Mouse (Mus musculus): ENCODE measurements around the gene Pank3. TPM values are rescaled to one million over a fixed set of nuclear protein-coding genes. Genes with fewer than 3 reads are reported as not detected.

The Pank3 gene
- 10 to 100 TPM; 37.2 to 39.6 (median 38.7) TPM for total RNA-seq (2022)

- peak; percentile 97 to 99 for DNase-seq (ENCODE audit: low spot score in 2 of 2)
Measured at GRCm38 (mm10) chr11:35769188-35769745, at the start of gene Pank3. Gene Pank3 (plus strand): TSS chr11:35769484.

DNA sequence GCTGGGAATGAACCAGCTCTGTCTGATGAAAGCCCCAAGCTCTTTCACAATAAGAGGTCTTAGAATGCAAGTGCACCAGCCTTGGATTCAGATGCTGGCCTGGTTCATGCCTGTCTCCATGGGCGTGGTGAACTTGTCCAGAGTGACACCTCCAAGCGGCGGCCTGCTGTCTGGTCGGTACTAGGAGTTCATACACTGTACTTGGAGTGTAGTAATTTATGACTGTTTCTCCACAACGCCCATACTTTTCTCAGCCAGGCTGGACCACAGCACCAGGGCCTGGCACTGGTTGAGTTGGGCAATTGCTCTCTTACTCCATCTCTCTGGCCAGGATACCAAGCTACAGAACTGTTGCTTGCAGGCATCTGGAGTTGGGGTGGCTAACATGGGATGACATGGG, 45.4 kb upstream of the Pank3 start:
- DNase-seq (ENCODE audit: low spot score in 2 of 2): no peak

- DNase-seq (ENCODE audit: low spot score in 2 of 2): no peak
Measured at GRCm38 (mm10) chr11:35726341-35726846, 42.9 kb upstream of the Pank3 start.

GRCm38 (mm10) chr11:35728200-35728599, 41.1 kb upstream of the Pank3 start:
- DNase-seq (ENCODE audit: low spot score in 2 of 2): no peak

- no peak for DNase-seq (ENCODE audit: low spot score in 2 of 2)
Measured at GRCm38 (mm10) chr11:35729186-35729585, 40.1 kb upstream of the Pank3 start.

DNA sequence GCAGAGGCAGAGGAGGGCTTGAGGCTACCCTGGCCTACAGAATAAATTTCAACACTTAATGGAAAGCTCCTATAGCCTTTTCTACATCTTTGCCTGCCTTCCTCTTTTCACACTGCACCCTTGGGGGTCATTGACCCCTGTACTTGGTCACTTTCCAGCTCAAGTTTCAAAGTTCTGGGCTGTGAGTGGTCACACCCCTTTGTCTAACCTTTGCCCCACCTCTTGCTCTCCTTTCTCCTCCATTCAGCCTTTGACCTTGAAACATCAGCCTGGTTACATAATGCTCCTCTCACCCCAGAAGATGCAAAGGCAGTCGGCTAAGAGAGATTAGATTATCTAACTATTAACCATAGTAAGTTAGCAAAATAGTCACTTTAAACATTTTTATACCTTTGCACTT, 36.9 kb upstream of the Pank3 start:
- DNase-seq (ENCODE audit: low spot score in 2 of 2): no peak

DNA sequence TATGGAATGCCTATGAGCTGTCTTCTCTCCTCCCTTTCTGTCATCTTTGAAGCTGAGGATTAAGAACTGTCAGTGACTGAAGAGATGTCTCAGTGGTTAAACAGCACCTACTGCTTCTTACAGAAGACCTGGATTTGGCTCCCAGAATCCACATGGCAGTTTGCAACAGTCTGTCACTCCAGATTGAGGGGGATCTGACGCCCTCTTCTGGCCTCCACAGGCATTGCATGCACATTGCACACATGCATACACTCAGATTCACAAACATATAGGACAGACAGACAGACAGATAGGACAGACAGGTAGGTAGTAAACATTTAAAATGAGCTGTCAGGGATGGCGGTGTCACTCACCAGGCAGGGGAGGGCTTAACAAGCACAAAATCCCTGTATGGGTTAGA, 32.5 kb upstream of the Pank3 start:
- DNase-seq (ENCODE audit: low spot score in 2 of 2): no peak

DNA sequence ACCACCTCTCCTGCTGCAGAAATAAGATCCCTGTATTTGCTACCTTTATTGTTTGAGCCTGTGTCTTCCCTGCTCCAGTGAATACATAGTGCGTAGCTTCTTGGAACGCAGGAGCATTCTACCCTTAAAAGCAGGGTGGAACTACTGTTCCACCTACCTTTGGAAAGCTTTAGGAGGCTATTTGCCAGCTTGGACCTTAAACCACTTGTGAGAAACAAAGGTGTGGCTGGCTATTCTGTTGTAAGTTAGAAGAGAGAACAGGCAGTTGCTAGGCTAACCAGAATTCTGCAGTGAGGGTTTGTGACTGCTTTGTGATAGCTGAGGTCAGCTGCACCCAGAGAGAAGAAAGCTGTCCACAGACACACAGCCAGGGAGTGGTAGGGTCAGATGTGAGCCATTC, 32.0 kb upstream of the Pank3 start:
- DNase-seq (ENCODE audit: low spot score in 2 of 2): no peak

DNA sequence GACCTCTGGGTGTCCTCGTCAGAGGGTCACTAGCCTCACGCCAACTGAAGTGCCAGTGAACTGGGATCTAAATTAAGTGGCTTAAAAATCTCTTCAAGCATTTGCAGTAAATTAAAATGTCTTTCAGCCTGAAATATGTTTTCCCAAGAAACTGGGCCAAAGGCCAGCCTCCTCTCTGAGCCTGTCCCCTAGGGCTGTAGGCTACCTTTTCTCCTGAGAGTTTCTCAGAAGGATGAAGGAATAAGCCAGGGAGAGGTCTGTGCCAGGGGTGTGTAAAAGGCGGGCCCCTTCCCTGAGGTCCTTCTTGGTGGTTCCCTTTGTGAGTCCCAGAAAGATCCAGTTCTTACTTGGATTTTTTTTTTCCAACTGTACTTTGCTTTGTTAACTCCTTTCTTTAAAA, 31.2 kb upstream of the Pank3 start:
- no peak for DNase-seq (ENCODE audit: low spot score in 2 of 2)

DNA sequence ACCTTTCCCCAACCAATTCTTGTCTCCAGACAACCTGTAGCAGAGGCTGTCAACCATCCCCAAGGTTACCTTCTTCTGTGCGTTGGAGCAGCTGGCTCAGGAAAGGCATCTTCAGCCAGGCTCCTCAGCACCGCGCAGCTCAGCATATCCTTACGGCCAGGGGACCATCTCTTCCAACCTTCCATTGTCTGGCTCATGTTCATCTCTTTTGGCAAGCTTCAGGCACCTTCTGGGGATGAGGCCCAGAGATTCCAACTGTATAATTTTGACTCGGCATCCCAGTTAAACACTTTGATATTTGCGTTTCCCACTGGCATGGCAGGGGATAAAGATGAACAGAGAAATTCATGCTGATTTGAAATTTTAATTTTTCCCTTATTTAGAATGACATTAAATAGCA, 25.7 kb upstream of the Pank3 start:
- DNase-seq (ENCODE audit: low spot score in 2 of 2): peak in 1 of 2 experiments; percentile 26

DNA sequence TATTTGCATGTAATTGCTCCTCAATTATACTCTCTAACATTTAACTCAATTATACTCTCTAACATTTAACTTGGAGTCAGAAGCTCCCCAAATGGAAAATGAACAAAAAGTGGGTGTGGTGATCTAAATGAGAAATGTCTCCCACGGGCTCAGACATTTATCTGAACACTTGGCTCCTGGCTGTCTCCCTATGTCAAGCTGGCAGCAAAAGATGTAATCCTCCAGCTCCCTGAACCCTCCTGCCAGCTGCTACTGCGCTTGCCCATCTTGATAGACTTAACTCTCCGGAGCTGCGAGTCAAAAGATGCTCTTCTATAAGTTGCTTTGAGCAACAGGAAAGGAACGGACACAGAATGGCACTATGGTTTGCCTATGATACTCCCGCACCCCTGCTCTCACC, 24.7 kb upstream of the Pank3 start:
- peak in 1 of 2 experiments; percentile 40 for DNase-seq (ENCODE audit: low spot score in 2 of 2)

GRCm38 (mm10) chr11:35750578-35750977, 18.7 kb upstream of the Pank3 start:
- no peak for DNase-seq (ENCODE audit: low spot score in 2 of 2)

DNA sequence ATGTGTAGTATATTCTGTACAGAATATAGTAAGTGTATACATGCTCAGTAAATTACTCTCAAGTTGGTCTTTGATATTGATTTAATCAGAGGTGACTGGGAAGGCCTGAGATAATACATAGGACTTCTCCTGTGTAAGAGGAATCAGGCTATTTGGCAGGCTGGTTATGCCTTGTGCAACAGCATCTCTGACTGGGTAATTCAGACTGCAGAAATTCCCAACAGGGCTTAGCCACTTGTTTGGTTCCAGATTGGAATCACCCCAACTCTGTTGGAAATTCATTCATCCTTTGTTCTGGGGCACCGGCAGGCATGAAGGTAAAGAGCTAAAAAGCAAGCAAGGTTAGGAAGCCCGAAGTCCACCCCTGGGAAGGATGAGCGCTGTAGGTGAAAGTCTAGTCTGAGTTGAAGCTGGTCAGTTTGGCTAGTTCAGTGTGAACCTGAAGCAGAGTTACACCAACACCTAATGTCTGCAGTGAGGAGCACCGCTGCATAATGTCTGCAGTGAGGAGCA, 14.3 kb upstream of the Pank3 start:
- DNase-seq (ENCODE audit: low spot score in 2 of 2): no peak

DNA sequence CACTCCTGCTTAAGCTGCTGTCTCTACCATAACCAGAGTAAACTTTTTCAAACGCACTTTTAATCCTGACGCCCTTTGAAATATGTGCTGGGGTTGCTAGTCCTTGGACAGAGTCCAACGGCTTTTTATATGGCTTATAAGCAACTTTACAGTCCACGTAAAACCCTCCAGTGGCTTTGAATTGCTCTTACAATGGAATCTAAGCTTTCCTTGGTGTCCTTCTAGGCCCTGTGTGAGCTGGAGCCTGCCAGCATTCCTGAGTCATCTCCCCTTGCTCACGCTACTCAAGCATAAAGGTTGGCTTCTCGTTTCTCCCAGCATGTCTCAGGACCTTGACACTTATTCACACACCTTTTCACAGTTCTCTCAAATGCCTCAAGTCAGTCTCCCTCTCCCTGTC, 13.7 kb upstream of the Pank3 start:
- DNase-seq (ENCODE audit: low spot score in 2 of 2): no peak

GRCm38 (mm10) chr11:35756411-35757303, 12.6 kb upstream of the Pank3 start:
- no peak for DNase-seq (ENCODE audit: low spot score in 2 of 2)

DNA sequence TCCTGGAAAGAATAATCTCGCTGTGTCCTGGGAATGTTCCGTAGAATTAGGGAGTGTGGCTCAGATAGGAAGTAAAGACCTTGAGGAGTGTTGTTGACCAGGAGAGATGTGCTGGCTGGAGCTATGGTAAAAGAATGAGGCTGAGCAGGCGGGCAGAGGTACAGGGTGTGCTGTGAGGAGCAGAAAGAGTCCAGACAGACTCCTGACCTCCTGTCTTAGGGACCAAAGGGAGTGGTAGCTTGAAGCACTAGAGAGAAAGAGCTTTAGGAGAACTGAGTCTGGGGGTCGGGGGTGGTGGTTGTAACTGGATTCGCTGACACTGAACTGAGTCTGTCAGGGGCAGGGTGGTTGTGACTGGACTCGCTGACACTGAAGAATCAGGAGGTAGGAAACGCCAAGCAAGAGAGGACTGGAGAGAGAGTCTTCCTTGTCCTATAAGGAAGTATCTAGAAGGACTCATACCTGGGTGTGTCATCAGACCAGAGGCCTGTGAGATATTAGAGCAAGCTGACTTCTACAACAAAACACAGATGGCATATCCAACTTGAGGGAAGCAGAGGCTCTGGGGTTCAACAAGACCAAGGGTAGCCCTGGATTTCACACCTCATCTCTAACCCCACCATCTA, 9.2 kb upstream of the Pank3 start:
- DNase-seq (ENCODE audit: low spot score in 2 of 2): no peak

- no peak for DNase-seq (ENCODE audit: low spot score in 2 of 2)
Measured at GRCm38 (mm10) chr11:35760627-35761003, 8.7 kb upstream of the Pank3 start.

DNA sequence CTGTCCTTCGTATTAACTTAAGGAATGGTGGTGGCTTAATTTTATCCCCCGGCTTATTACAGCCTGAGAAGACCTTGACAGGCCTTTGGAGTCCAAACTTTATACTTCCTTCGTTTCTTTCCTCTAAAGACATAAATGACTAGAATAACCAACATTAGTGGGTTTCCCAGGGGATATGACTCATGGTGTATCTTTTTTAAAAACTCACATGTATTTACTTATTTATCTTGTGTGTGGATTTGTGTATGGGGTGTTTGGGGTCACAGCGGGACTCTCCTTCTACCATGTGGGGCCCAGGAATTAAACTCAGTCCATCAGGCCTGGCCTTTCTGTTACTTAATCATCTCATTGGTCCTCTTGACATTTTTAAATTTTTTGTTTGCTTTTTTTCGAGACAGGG, 2.4 kb upstream of the Pank3 start:
- DNase-seq (ENCODE audit: low spot score in 2 of 2): no peak

- peak; percentile 59 to 64 for DNase-seq (ENCODE audit: low spot score in 2 of 2)
Measured at GRCm38 (mm10) chr11:35769746-35770437, 608 bp downstream of the Pank3 start.

GRCm38 (mm10) chr11:35770741-35771504, 1.6 kb downstream of the Pank3 start:
- DNase-seq (ENCODE audit: low spot score in 2 of 2): no peak

- no peak for DNase-seq (ENCODE audit: low spot score in 2 of 2)
Measured at GRCm38 (mm10) chr11:35775606-35776005, 6.3 kb downstream of the Pank3 start.

Measured in layer of hippocampus, adult 8-10 months (tissue).